Mouse (Mus musculus): ENCODE data around the gene Plpp7.

- TF ChIP-seq CTCF (IDR thresholded peaks at IDR 0.05; ENCODE audit: insufficient read depth, low read length) = no peak
- no peak for TF ChIP-seq POLR2A (IDR thresholded peaks at IDR 0.05; ENCODE audit: borderline replicate concordance, extremely low read depth, low read depth, low read length)
Measured at GRCm38 (mm10) chr2:32146617-32147162, 51.4 kb downstream of the Plpp7 start.

Data from lung, adult 2 months (tissue).